Mouse (Mus musculus): ENCODE results near the gene Pde6c.

GRCm38 (mm10) chr19:38228699-38229098, 96.1 kb downstream of the Pde6c start:
- peak; percentile 17; the same call in 1 of the 2 replicates for TF ChIP-seq CTCF (IDR thresholded peaks at IDR 0.05; ENCODE audit: borderline replicate concordance, insufficient read depth, low read depth, low read length)
- TF ChIP-seq POLR2A (IDR thresholded peaks at IDR 0.05; ENCODE audit: borderline replicate concordance, insufficient read depth, low read length) = no peak
